Mouse (Mus musculus): ENCODE results near the gene Dab1.

The Dab1 gene

GRCm38 (mm10) chr4:104371136-104371535 is 752.0 kb downstream of the Dab1 start:
- no peak for DNase-seq (ENCODE audit: low spot score in 2 of 2)

- no peak for DNase-seq (ENCODE audit: low spot score in 2 of 2)
These were observed 755.0 kb downstream of the Dab1 start for GRCm38 (mm10) chr4:104374191-104374590.

GRCm38 (mm10) chr4:104384704-104385103 is 765.5 kb downstream of the Dab1 start:
- no peak for DNase-seq (ENCODE audit: low spot score in 2 of 2)

- DNase-seq (ENCODE audit: low spot score in 2 of 2) = no peak
These were observed 766.1 kb downstream of the Dab1 start for GRCm38 (mm10) chr4:104385272-104385671.

GRCm38 (mm10) chr4:104395515-104395914 is 776.4 kb downstream of the Dab1 start:
- no peak for DNase-seq (ENCODE audit: low spot score in 2 of 2)

GRCm38 (mm10) chr4:104396095-104396494 is 776.9 kb downstream of the Dab1 start:
- DNase-seq (ENCODE audit: low spot score in 2 of 2) = no peak

GRCm38 (mm10) chr4:104399106-104399730 is 780.1 kb downstream of the Dab1 start:
- DNase-seq (ENCODE audit: low spot score in 2 of 2) = peak in 1 of 2 experiments; percentile 22

- no peak for DNase-seq (ENCODE audit: low spot score in 2 of 2)
These were observed 784.9 kb downstream of the Dab1 start for GRCm38 (mm10) chr4:104404099-104404498.

GRCm38 (mm10) chr4:104410922-104411321 is 791.8 kb downstream of the Dab1 start:
- no peak for DNase-seq (ENCODE audit: low spot score in 2 of 2)

GRCm38 (mm10) chr4:104415482-104415881 is 796.3 kb downstream of the Dab1 start:
- no peak for DNase-seq (ENCODE audit: low spot score in 2 of 2)

GRCm38 (mm10) chr4:104418354-104418753 is 799.2 kb downstream of the Dab1 start:
- DNase-seq (ENCODE audit: low spot score in 2 of 2) = no peak

GRCm38 (mm10) chr4:104420983-104421680 is 802.0 kb downstream of the Dab1 start:
- DNase-seq (ENCODE audit: low spot score in 2 of 2) = no peak

GRCm38 (mm10) chr4:104429127-104429526 is 810.0 kb downstream of the Dab1 start:
- DNase-seq (ENCODE audit: low spot score in 2 of 2) = no peak

GRCm38 (mm10) chr4:104431231-104431855 is 812.2 kb downstream of the Dab1 start:
- no peak for DNase-seq (ENCODE audit: low spot score in 2 of 2)

- DNase-seq (ENCODE audit: low spot score in 2 of 2) = no peak
These were observed 813.0 kb downstream of the Dab1 start for GRCm38 (mm10) chr4:104432150-104432549.

- DNase-seq (ENCODE audit: low spot score in 2 of 2) = no peak
These were observed 816.6 kb downstream of the Dab1 start for GRCm38 (mm10) chr4:104435736-104436135.

- no peak for DNase-seq (ENCODE audit: low spot score in 2 of 2)
These were observed 817.3 kb downstream of the Dab1 start for GRCm38 (mm10) chr4:104436411-104436810.

GRCm38 (mm10) chr4:104438730-104439129 is 819.6 kb downstream of the Dab1 start:
- no peak for DNase-seq (ENCODE audit: low spot score in 2 of 2)

- DNase-seq (ENCODE audit: low spot score in 2 of 2) = no peak
These were observed 820.5 kb downstream of the Dab1 start for GRCm38 (mm10) chr4:104439641-104440040.

GRCm38 (mm10) chr4:104442925-104443747 is 824.0 kb downstream of the Dab1 start:
- no peak for DNase-seq (ENCODE audit: low spot score in 2 of 2)

GRCm38 (mm10) chr4:104443775-104444174 is 824.6 kb downstream of the Dab1 start:
- no peak for DNase-seq (ENCODE audit: low spot score in 2 of 2)

- no peak for DNase-seq (ENCODE audit: low spot score in 2 of 2)
These were observed 825.8 kb downstream of the Dab1 start for GRCm38 (mm10) chr4:104444985-104445384.
